Mouse (Mus musculus) intestine, embryonic 16.5 days (tissue): Measurements from ENCODE around the gene Aar2. TPM values are rescaled to one million over a fixed set of nuclear protein-coding genes. Genes with fewer than 3 reads are reported as not detected.

ENCODE experiments used
- ATAC-seq: fragments of 200-750 bp; cut with Nextera tagmentation; 2 replicates; pipeline ENCODE4 v1.8.0; 2017; ENCODE audit warnings: moderate TSS enrichment, moderate library complexity
- H3K27ac ChIP-seq: fragments of 300-500 bp; sonication (generic); 2 replicates; pipeline ENCODE4 v1.5.1; 2014; ENCODE audit warnings: mild to moderate bottlenecking, low read length
- H3K27me3 ChIP-seq: fragments of 300-500 bp; sonication (generic); replicated peaks from 2 replicates; pipeline ENCODE4 v1.6.1; 2014; ENCODE audit warnings: low read length, control low read depth, mixed read lengths; ENCODE audit not compliant: control insufficient read depth, insufficient read depth
- H3K36me3 ChIP-seq: fragments of 300-500 bp; sonication (generic); 2 replicates; pipeline ENCODE4 v1.6.1; 2014; ENCODE audit warnings: low read length, control low read depth; ENCODE audit not compliant: control insufficient read depth, insufficient read depth
- H3K4me1 ChIP-seq: fragments of 300-500 bp; sonication (generic); 2 replicates; pipeline ENCODE4 v1.6.1; 2014; ENCODE audit warnings: low read length, control low read depth, mixed read lengths; ENCODE audit not compliant: control insufficient read depth, insufficient read depth
- H3K4me2 ChIP-seq: fragments of 300-500 bp; sonication (generic); 2 replicates; pipeline ENCODE4 v1.6.1; 2014; ENCODE audit warnings: low read depth, low read length, control low read depth
- H3K4me3 ChIP-seq: fragments of 300-500 bp; sonication (generic); 2 replicates; pipeline ENCODE4 v1.5.1; 2014; ENCODE audit warnings: mild to moderate bottlenecking, low read length
- H3K9ac ChIP-seq: fragments of 300-500 bp; sonication (generic); 2 replicates; pipeline ENCODE4 v1.6.1; 2014; ENCODE audit warnings: low read depth, low read length
- H3K9me3 ChIP-seq: fragments of 300-500 bp; sonication (generic); 2 replicates; pipeline ENCODE4 v1.6.1; 2016; ENCODE audit warnings: low read length, control low read depth; ENCODE audit not compliant: control insufficient read depth
- WGBS: fragments of 180-500 bp; shearing (Covaris S2); extraction: QIAGEN DNeasy Blood & Tissue Kit; methylation state at CpG from one replicate; pipeline ENCODE4 v1.1.7; 2014; 5-methylcytosine and 5-hydroxymethylcytosine counted together
- polyA plus RNA-seq: library from polyadenylated mRNA; unstranded; fragments of >200 nt; fragmentation: Nextera tagmentation; extraction: Ambion mirVana; gene quantifications from 2 replicates; pipeline ENCODE4 v1.2.1, GENCODE M21; 2015

Gene Aar2
- polyA plus RNA-seq, 1 experiment from 2014 or later: 33.2 TPM

- Histone ChIP-seq H3K27ac (no peak overlapping the region), H3K4me3 (no peak overlapping the region), H3K27me3 (no peaks in the 10 kb centered on the region), H3K9ac (no peak overlapping the region), H3K36me3 (peaks cover 21% of the 10 kb centered on the region), H3K9me3 (no peaks in the 10 kb centered on the region), H3K4me1 (peaks cover 7% of the 10 kb centered on the region), H3K4me2 (no peak overlapping the region)
- 90% methylated on average over 4 of the region's 4 CpGs for WGBS
- ATAC-seq: no peak
These were observed 5.0 kb downstream of the Aar2 start for GRCm38 (mm10) chr2:156552421-156552820.

- ATAC-seq: no peak
- no peak overlapping the region for H3K27ac ChIP-seq
- 48% methylated on average over 2 of the region's 2 CpGs for WGBS
- no peaks in the 10 kb centered on the region for H3K4me1 ChIP-seq
- no peaks in the 10 kb centered on the region for H3K9me3 ChIP-seq
- H3K36me3 ChIP-seq: peaks cover 13% of the 10 kb centered on the region
- H3K4me3 ChIP-seq: no peak overlapping the region
- H3K9ac ChIP-seq: no peak overlapping the region
- no peaks in the 10 kb centered on the region for H3K27me3 ChIP-seq
- H3K4me2 ChIP-seq: no peak overlapping the region
These were observed 14.4 kb downstream of the Aar2 start for GRCm38 (mm10) chr2:156561808-156562207.

GRCm38 (mm10) chr2:156563557-156563956 lies 16.2 kb downstream of the Aar2 start:
- H3K4me3 ChIP-seq: no peak overlapping the region
- no peaks in the 10 kb centered on the region for H3K9me3 ChIP-seq
- H3K4me2 ChIP-seq: no peak overlapping the region
- peaks cover 7% of the 10 kb centered on the region; the same call in 1 of the 2 replicates for H3K36me3 ChIP-seq
- WGBS: 79% methylated on average over 5 of the region's 5 CpGs
- no peak overlapping the region for H3K9ac ChIP-seq
- H3K27me3 ChIP-seq: no peaks in the 10 kb centered on the region
- no peaks in the 10 kb centered on the region for H3K4me1 ChIP-seq
- no peak for ATAC-seq
- H3K27ac ChIP-seq: no peak overlapping the region

GRCm38 (mm10) chr2:156566512-156566911 lies 19.1 kb downstream of the Aar2 start:
- Histone ChIP-seq H3K4me3 (no peak overlapping the region), H3K4me1 (no peaks in the 10 kb centered on the region), H3K4me2 (no peak overlapping the region), H3K9ac (no peak overlapping the region), H3K9me3 (no peaks in the 10 kb centered on the region), H3K36me3 (peaks cover 2% of the 10 kb centered on the region; the same call in 1 of the 2 replicates), H3K27me3 (no peaks in the 10 kb centered on the region), H3K27ac (no peak overlapping the region)
- ATAC-seq: no peak
- WGBS: 90% methylated on average over 2 of the region's 2 CpGs

- Histone ChIP-seq H3K4me2 (no peak overlapping the region), H3K4me3 (no peak overlapping the region), H3K27me3 (no peaks in the 10 kb centered on the region), H3K9ac (no peak overlapping the region), H3K27ac (no peak overlapping the region), H3K36me3 (peaks cover 2% of the 10 kb centered on the region; the same call in 1 of the 2 replicates), H3K4me1 (no peaks in the 10 kb centered on the region), H3K9me3 (no peaks in the 10 kb centered on the region)
- WGBS: 89% methylated on average over 7 of the region's 7 CpGs
- no peak for ATAC-seq
These were observed 21.3 kb downstream of the Aar2 start for GRCm38 (mm10) chr2:156568647-156569046.

- Histone ChIP-seq H3K27me3 (no peaks in the 10 kb centered on the region), H3K36me3 (peaks cover 2% of the 10 kb centered on the region; the same call in 1 of the 2 replicates), H3K4me1 (no peaks in the 10 kb centered on the region), H3K9ac (no peak overlapping the region), H3K27ac (no peak overlapping the region), H3K9me3 (no peaks in the 10 kb centered on the region), H3K4me3 (no peak overlapping the region), H3K4me2 (no peak overlapping the region)
- 85% methylated on average over 3 of the region's 3 CpGs for WGBS
- no peak for ATAC-seq
These were observed 21.9 kb downstream of the Aar2 start for GRCm38 (mm10) chr2:156569261-156569660.

GRCm38 (mm10) chr2:156571521-156571920 lies 24.1 kb downstream of the Aar2 start:
- H3K9ac ChIP-seq: no peak overlapping the region
- no peak overlapping the region for H3K4me3 ChIP-seq
- H3K4me1 ChIP-seq: no peaks in the 10 kb centered on the region
- no peak overlapping the region for H3K4me2 ChIP-seq
- peaks cover 2% of the 10 kb centered on the region; the same call in 1 of the 2 replicates for H3K36me3 ChIP-seq
- WGBS: 73% methylated on average over 6 of the region's 6 CpGs
- H3K27me3 ChIP-seq: no peaks in the 10 kb centered on the region
- H3K9me3 ChIP-seq: no peaks in the 10 kb centered on the region
- no peak overlapping the region for H3K27ac ChIP-seq
- ATAC-seq: no peak

GRCm38 (mm10) chr2:156576850-156577587 lies 29.6 kb downstream of the Aar2 start:
- H3K9ac ChIP-seq: no peak overlapping the region
- H3K9me3 ChIP-seq: no peaks in the 10 kb centered on the region

GRCm38 (mm10) chr2:156580507-156580906 lies 33.1 kb downstream of the Aar2 start:
- H3K4me2 ChIP-seq: no peak overlapping the region
- no peaks in the 10 kb centered on the region for H3K9me3 ChIP-seq
- ATAC-seq: no peak
- no peaks in the 10 kb centered on the region for H3K27me3 ChIP-seq
- H3K9ac ChIP-seq: no peak overlapping the region
- H3K4me3 ChIP-seq: no peak overlapping the region
- WGBS: 76% methylated on average over 5 of the region's 5 CpGs
- no peaks in the 10 kb centered on the region for H3K36me3 ChIP-seq
- H3K4me1 ChIP-seq: no peaks in the 10 kb centered on the region
- no peak overlapping the region for H3K27ac ChIP-seq

More at GRCm38 (mm10) chr2:156576850-156577587, 29.6 kb downstream of the Aar2 start:
- ATAC-seq: no peak
- WGBS: 79% methylated on average over 7 of the region's 7 CpGs
- H3K27me3 ChIP-seq: no peaks in the 10 kb centered on the region
- H3K4me1 ChIP-seq: no peaks in the 10 kb centered on the region
- no peak overlapping the region for H3K27ac ChIP-seq
- no peaks in the 10 kb centered on the region for H3K36me3 ChIP-seq
- no peak overlapping the region for H3K4me3 ChIP-seq
- H3K4me2 ChIP-seq: no peak overlapping the region

GRCm38 (mm10) chr2:156581244-156581643 lies 33.9 kb downstream of the Aar2 start:
- H3K27me3 ChIP-seq: no peaks in the 10 kb centered on the region
- H3K4me3 ChIP-seq: no peak overlapping the region
- WGBS: 65% methylated on average over 10 of the region's 10 CpGs
- no peak for ATAC-seq
- no peaks in the 10 kb centered on the region for H3K36me3 ChIP-seq
- no peak overlapping the region for H3K9ac ChIP-seq
- H3K4me1 ChIP-seq: no peaks in the 10 kb centered on the region
- no peak overlapping the region for H3K4me2 ChIP-seq
- H3K27ac ChIP-seq: no peak overlapping the region
- H3K9me3 ChIP-seq: no peaks in the 10 kb centered on the region
